Mouse (Mus musculus) right cerebral cortex, postnatal 25 days (tissue): ENCODE data around the gene Tmem190.

Source experiments
- DNase-seq: peaks from one replicate; pipeline ENCODE4 v3.0.0; 2022

The Tmem190 gene

GRCm38 (mm10) chr7:4782759-4783158 lies at the start of gene Tmem190, which contains the start of gene Il11:
Gene Tmem190 (plus strand): TSS chr7:4782937.
Gene Il11 (minus strand): TSS chr7:4782859.
- no peak for DNase-seq

GRCm38 (mm10) chr7:4732968-4733392 lies 49.8 kb upstream of the Tmem190 start:
- DNase-seq, result no peak

- DNase-seq, result no peak
Measured at GRCm38 (mm10) chr7:4739041-4739543, 43.6 kb upstream of the Tmem190 start.

GRCm38 (mm10) chr7:4739544-4740275 lies 43.0 kb upstream of the Tmem190 start, which contains the start of gene Kmt5c:
Gene Kmt5c (plus strand): TSS chr7:4740115.
- peak; percentile 98 for DNase-seq

- DNase-seq, result no peak
Measured at GRCm38 (mm10) chr7:4740309-4740727, 42.4 kb upstream of the Tmem190 start.

GRCm38 (mm10) chr7:4741151-4741550 lies 41.6 kb upstream of the Tmem190 start:
- DNase-seq, result peak; percentile 27

- no peak for DNase-seq
Measured at GRCm38 (mm10) chr7:4741672-4742481, 40.9 kb upstream of the Tmem190 start.

- no peak for DNase-seq
Measured at GRCm38 (mm10) chr7:4742482-4742819, 40.3 kb upstream of the Tmem190 start.

GRCm38 (mm10) chr7:4743354-4743753 lies 39.4 kb upstream of the Tmem190 start:
- DNase-seq, result no peak

GRCm38 (mm10) chr7:4744886-4745285 lies 37.9 kb upstream of the Tmem190 start:
- DNase-seq, result no peak

GRCm38 (mm10) chr7:4746326-4746980 lies 36.3 kb upstream of the Tmem190 start:
- no peak for DNase-seq

GRCm38 (mm10) chr7:4747156-4747899 lies 35.4 kb upstream of the Tmem190 start:
- DNase-seq, result no peak

GRCm38 (mm10) chr7:4748321-4748720 lies 34.4 kb upstream of the Tmem190 start:
- no peak for DNase-seq

GRCm38 (mm10) chr7:4749169-4749568 lies 33.6 kb upstream of the Tmem190 start:
- DNase-seq, result no peak

GRCm38 (mm10) chr7:4751971-4752820 lies 30.5 kb upstream of the Tmem190 start:
- no peak for DNase-seq

GRCm38 (mm10) chr7:4752821-4753570 lies 29.7 kb upstream of the Tmem190 start, which contains the start of gene Cox6b2:
Gene Cox6b2 (minus strand): TSS chr7:4753094.
- DNase-seq, result peak; percentile 37

- no peak for DNase-seq
Measured at GRCm38 (mm10) chr7:4759670-4760069, 23.1 kb upstream of the Tmem190 start.

- no peak for DNase-seq
Measured at GRCm38 (mm10) chr7:4764946-4765710, 17.6 kb upstream of the Tmem190 start.

- no peak for DNase-seq
Measured at GRCm38 (mm10) chr7:4771202-4771601, 11.5 kb upstream of the Tmem190 start, which contains the start of gene Fam71e2. Gene Fam71e2 (minus strand): TSS chr7:4771302.

GRCm38 (mm10) chr7:4776131-4776530 lies 6.6 kb upstream of the Tmem190 start:
- no peak for DNase-seq
